Mouse (Mus musculus): ENCODE measurements around the gene Cdh24.

- TF ChIP-seq CTCF (IDR thresholded peaks at IDR 0.05; ENCODE audit: borderline replicate concordance, control insufficient read depth, extremely low read depth, insufficient read depth, low read length, poor library complexity): no peak
- no peak for TF ChIP-seq POLR2A (IDR thresholded peaks at IDR 0.05; ENCODE audit: control insufficient read depth, extremely low read depth, insufficient read depth, low read length, poor library complexity)
These were observed 13.1 kb downstream of the Cdh24 start for GRCm38 (mm10) chr14:54628103-54628502.
